Mouse (Mus musculus): Measurements from ENCODE around the gene Lat.
"Not testable (repeated sequence)": the region's sequence is repeated elsewhere in the genome, so short reads cannot be mapped to it uniquely, and the experiment has no call there.

DNA sequence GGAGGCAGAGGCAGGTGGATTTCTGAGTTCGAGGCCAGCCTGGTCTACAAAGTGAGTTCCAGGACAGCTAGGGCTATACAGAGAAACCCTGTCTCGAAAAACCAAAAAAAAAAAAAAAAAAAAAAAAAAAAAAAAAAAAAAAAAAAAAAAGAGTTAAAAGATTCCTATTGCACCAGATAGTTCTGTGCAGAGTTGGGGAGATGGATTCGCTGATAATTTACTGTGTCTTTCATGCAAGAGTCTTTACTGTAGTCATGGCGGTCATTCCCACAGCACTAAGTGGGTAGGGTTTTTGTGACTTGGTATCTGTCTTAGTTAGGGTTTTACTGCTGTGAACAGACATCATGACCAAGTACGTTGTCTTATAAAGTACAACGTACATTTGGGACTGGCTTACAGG is 40.5 kb downstream of the Lat start:
- TF ChIP-seq CTCF (IDR thresholded peaks at IDR 0.05; ENCODE audit: low read depth, low read length); POLR2A (IDR thresholded peaks at IDR 0.05; ENCODE audit: extremely low read depth, insufficient read depth, low read length): not testable (repeated sequence)
